Mouse (Mus musculus): Measurements from ENCODE around the gene Ccr10. TPM values are rescaled to one million over a fixed set of nuclear protein-coding genes. Genes with fewer than 3 reads are reported as not detected.
A peak's percentile ranks its signal among the peaks of the same experiment; 100 is the strongest.

The Ccr10 gene
- polyA plus RNA-seq, 1 experiment from 2014 or later, result 0.29 TPM

DNA sequence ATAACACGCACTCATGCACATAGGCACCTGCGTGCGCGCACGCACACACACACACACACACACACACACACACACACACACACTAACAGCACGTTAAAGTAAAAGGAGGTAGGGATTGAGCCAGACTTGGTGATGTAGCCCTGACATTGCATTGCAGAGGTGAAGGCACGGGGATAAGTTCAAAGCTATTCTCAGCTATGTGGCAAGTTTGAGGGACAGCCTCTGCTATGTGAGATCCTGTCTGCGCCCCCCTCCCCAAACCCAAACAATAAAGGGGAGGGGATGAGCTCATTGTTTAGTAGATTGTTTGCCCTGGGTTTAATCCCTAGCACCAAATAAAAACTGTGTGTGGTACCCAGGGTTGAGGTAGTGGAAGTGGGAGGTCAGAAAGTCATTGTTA lies 34.2 kb downstream of the Ccr10 start:
- Histone ChIP-seq H3K36me3 (no peaks in the 10 kb centered on the region), H3K4me2 (replicated peaks) (no peak overlapping the region), H3K27me3 (replicated peaks) (peaks cover 8% of the 10 kb centered on the region; the same call in 1 of the 2 replicates), H3K4me3 (no peak overlapping the region), H3K9ac (no peak overlapping the region), H3K27ac (no peak overlapping the region), H3K9me3 (no peaks in the 10 kb centered on the region), H3K4me1 (peaks cover 15% of the 10 kb centered on the region; the same call in 1 of the 2 replicates)
- ATAC-seq (ENCODE audit: low FRiP score, low read depth), result no peak
- 85% methylated on average over 8 of the region's 8 CpGs for WGBS

GRCm38 (mm10) chr11:101140164-101140819 lies 35.0 kb downstream of the Ccr10 start:
- Histone ChIP-seq H3K36me3 (no peaks in the 10 kb centered on the region), H3K27me3 (replicated peaks) (peaks cover 8% of the 10 kb centered on the region; the same call in 1 of the 2 replicates), H3K9me3 (no peaks in the 10 kb centered on the region), H3K9ac (0 out of 2 replicates have a peak overlapping the region, but pooled peaks have one; percentile 29), H3K4me1 (peaks cover 15% of the 10 kb centered on the region; the same call in 1 of the 2 replicates), H3K4me2 (replicated peaks) (peak overlapping the region; percentile 55), H3K27ac (no peak overlapping the region), H3K4me3 (peak overlapping the region; percentile 20; the same call in 1 of the 2 replicates)
- no peak for ATAC-seq (ENCODE audit: low FRiP score, low read depth)
- 51% methylated on average over 27 of the region's 27 CpGs for WGBS

DNA sequence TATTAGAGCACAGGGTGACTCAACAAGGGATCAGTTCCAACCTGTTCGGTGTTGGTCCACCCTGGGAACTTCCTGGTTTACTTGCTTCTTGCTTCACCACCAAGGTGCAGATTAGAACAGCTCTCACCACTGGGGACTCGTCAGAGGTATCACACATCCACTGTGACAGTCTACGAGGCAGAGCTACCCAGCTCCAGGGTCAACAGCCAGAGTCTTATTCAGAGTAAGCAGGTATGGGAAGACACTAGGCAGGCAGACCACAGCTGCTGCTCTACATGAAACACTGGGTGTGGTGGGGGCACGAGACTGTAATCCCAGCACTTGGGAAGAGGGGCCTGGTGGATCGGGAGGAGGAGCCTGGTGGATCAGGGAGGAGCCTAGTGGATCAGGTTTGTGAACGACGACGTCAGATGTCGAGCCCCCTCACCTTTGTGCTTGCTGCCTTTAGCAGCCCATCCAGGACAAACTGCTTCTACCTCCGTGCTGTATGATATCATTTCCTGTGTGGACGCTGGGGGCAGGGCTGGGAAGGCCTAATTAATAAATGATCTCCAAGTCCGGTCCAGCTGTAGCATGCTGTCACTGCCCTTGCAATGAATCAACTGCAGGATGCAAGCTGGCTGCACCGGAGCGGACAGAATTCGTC lies 36.6 kb downstream of the Ccr10 start:
- Histone ChIP-seq H3K36me3 (no peaks in the 10 kb centered on the region), H3K9ac (no peak overlapping the region), H3K4me1 (peaks cover 12% of the 10 kb centered on the region; the same call in 1 of the 2 replicates), H3K27me3 (replicated peaks) (peaks cover 8% of the 10 kb centered on the region; the same call in 1 of the 2 replicates), H3K4me3 (no peak overlapping the region), H3K27ac (no peak overlapping the region), H3K4me2 (replicated peaks) (peak overlapping the region; percentile 44), H3K9me3 (no peaks in the 10 kb centered on the region)
- 24% methylated on average over 15 of the region's 15 CpGs for WGBS
- ATAC-seq (ENCODE audit: low FRiP score, low read depth), result peak; percentile 58

- Histone ChIP-seq H3K9me3 (no peaks in the 10 kb centered on the region), H3K27me3 (replicated peaks) (peaks cover 8% of the 10 kb centered on the region; the same call in 1 of the 2 replicates), H3K4me2 (replicated peaks) (no peak overlapping the region), H3K4me3 (no peak overlapping the region), H3K36me3 (no peaks in the 10 kb centered on the region), H3K9ac (no peak overlapping the region), H3K4me1 (peaks cover 9% of the 10 kb centered on the region; the same call in 1 of the 2 replicates), H3K27ac (no peak overlapping the region)
- ATAC-seq (ENCODE audit: low FRiP score, low read depth), result no peak
- 75% methylated on average over 7 of the region's 7 CpGs for WGBS
Observed at GRCm38 (mm10) chr11:101137000-101137399, 38.2 kb downstream of the Ccr10 start.

DNA sequence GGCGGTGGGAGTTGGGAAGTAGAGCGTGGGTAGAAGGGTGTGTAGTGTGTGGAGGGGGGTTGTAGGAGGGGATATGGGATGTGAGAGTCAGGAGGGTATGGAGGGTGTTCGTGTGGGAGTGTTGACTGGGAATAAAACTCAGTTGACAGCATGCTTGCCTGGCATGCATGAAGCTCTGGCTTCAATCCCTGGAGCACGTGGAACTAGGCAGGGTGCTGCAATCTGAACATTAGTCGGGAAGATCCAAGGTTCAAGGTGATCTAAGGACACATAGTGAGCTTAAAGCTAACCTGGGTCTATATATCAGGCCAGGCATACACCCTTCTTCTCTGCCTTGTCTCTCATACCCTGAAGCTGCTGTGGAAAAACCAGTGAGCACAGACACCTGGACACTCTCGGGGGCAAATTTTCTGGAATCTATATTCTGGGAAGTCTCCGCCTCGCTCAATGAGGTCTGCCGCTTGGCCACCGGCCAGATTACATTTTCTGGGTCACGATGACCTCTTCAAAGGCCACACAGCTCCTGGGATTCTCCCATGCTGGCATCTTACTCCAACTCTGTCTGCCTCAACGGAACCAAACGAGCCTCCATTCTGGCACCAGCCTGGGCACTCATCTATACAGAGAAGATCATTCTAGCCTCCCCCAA lies 40.9 kb downstream of the Ccr10 start:
- ATAC-seq (ENCODE audit: low FRiP score, low read depth), result no peak
- Histone ChIP-seq H3K36me3 (no peaks in the 10 kb centered on the region), H3K9me3 (no peaks in the 10 kb centered on the region), H3K4me2 (replicated peaks) (no peak overlapping the region), H3K4me1 (peaks cover 8% of the 10 kb centered on the region; the same call in 1 of the 2 replicates), H3K27ac (no peak overlapping the region), H3K9ac (no peak overlapping the region), H3K4me3 (no peak overlapping the region), H3K27me3 (replicated peaks) (no peaks in the 10 kb centered on the region)
- 85% methylated on average over 13 of the region's 13 CpGs for WGBS

DNA sequence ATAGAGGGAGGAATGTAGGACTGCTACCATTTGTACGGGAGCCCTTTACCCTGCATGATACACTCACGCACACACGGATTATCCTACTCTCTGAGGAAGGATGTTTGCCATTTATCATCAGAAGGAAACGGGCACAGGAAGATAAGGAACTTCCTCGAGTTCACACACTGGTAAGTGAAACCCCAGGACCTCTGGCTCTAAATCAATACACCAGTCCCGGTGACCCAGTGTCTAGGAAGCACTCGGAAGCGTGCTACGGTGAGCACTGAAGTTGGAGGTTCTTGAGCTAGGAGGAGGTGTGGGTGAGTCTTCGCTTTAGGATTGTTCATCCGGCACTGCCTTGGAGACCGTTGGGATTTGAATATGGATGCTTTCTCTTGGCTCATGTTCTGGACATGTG lies 42.2 kb downstream of the Ccr10 start:
- no peaks in the 10 kb centered on the region for H3K27me3 ChIP-seq (replicated peaks)
- no peaks in the 10 kb centered on the region for H3K9me3 ChIP-seq
- H3K4me1 ChIP-seq, result 0 out of 2 replicates have a peak, but pooled peaks cover 3% of the 10 kb centered on the region
- no peaks in the 10 kb centered on the region for H3K36me3 ChIP-seq
- 82% methylated on average over 12 of the region's 12 CpGs for WGBS
- H3K4me3 ChIP-seq, result no peak overlapping the region
- ATAC-seq (ENCODE audit: low FRiP score, low read depth), result no peak
- H3K9ac ChIP-seq, result no peak overlapping the region
- H3K4me2 ChIP-seq (replicated peaks), result no peak overlapping the region
- H3K27ac ChIP-seq, result no peak overlapping the region

GRCm38 (mm10) chr11:101131701-101132100 lies 43.5 kb downstream of the Ccr10 start:
- 0 out of 2 replicates have a peak, but pooled peaks cover 3% of the 10 kb centered on the region for H3K4me1 ChIP-seq
- no peak overlapping the region for H3K4me2 ChIP-seq (replicated peaks)
- peaks cover 7% of the 10 kb centered on the region for H3K36me3 ChIP-seq
- H3K9ac ChIP-seq, result no peak overlapping the region
- ATAC-seq (ENCODE audit: low FRiP score, low read depth), result no peak
- no peaks in the 10 kb centered on the region for H3K9me3 ChIP-seq
- no peak overlapping the region for H3K27ac ChIP-seq
- no peak overlapping the region for H3K4me3 ChIP-seq
- H3K27me3 ChIP-seq (replicated peaks), result no peaks in the 10 kb centered on the region
- WGBS, result 91% methylated on average over 6 of the region's 6 CpGs

- no peak overlapping the region for H3K4me2 ChIP-seq (replicated peaks)
- no peaks in the 10 kb centered on the region for H3K9me3 ChIP-seq
- H3K36me3 ChIP-seq, result peaks cover 12% of the 10 kb centered on the region
- ATAC-seq (ENCODE audit: low FRiP score, low read depth), result no peak
- WGBS, result 96% methylated on average over 2 of the region's 2 CpGs
- no peak overlapping the region for H3K9ac ChIP-seq
- H3K4me1 ChIP-seq, result 0 out of 2 replicates have a peak, but pooled peaks cover 3% of the 10 kb centered on the region
- no peaks in the 10 kb centered on the region for H3K27me3 ChIP-seq (replicated peaks)
- no peak overlapping the region for H3K4me3 ChIP-seq
- H3K27ac ChIP-seq, result no peak overlapping the region
Observed at GRCm38 (mm10) chr11:101131187-101131586, 44.1 kb downstream of the Ccr10 start.

GRCm38 (mm10) chr11:101130056-101130756 lies 45.0 kb downstream of the Ccr10 start:
- ATAC-seq (ENCODE audit: low FRiP score, low read depth), result no peak
- Histone ChIP-seq H3K9me3 (no peaks in the 10 kb centered on the region), H3K4me2 (replicated peaks) (no peak overlapping the region)

DNA sequence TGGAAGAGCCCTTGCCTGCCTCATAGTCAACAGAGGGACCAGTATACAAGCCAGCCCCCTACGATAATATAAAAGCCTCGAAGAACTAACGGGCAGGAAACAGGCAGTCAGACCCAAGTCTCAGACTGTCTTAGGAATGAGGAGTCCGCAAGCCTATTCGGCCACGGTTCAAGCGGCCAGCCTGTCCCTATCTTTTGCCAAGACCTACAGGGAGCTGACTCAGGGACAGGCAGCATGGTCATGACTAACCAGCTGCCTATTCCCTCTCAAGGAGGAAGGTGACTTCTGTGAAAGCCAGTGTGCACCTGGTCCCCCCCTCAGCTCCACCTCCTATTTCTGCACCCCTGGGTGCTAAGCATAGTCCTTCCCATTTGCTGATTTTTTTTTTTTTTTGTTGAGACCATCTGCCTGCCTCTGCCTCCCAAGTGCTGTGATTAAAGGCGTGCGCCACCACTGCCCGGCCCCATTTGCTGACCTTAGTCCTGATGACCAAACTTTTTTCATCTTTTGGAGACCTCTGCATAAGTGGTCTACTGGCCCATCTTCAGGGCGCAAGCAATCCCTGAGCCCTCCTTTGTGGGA lies 46.2 kb downstream of the Ccr10 start:
- Histone ChIP-seq H3K4me3 (no peak overlapping the region), H3K36me3 (peaks cover 29% of the 10 kb centered on the region), H3K27ac (no peak overlapping the region), H3K9me3 (no peaks in the 10 kb centered on the region), H3K4me2 (replicated peaks) (no peak overlapping the region), H3K27me3 (replicated peaks) (no peaks in the 10 kb centered on the region), H3K9ac (no peak overlapping the region), H3K4me1 (0 out of 2 replicates have a peak, but pooled peaks cover 3% of the 10 kb centered on the region)
- WGBS, result 92% methylated on average over 11 of the region's 11 CpGs
- no peak for ATAC-seq (ENCODE audit: low FRiP score, low read depth)

More at GRCm38 (mm10) chr11:101130056-101130756, 45.0 kb downstream of the Ccr10 start:
- Histone ChIP-seq H3K9ac (no peak overlapping the region), H3K4me1 (0 out of 2 replicates have a peak, but pooled peaks cover 3% of the 10 kb centered on the region), H3K4me3 (no peak overlapping the region), H3K36me3 (peaks cover 22% of the 10 kb centered on the region), H3K27me3 (replicated peaks) (no peaks in the 10 kb centered on the region), H3K27ac (no peak overlapping the region)
- WGBS, result 51% methylated on average over 18 of the region's 18 CpGs

GRCm38 (mm10) chr11:101127075-101127474 lies 48.2 kb downstream of the Ccr10 start:
- H3K27me3 ChIP-seq (replicated peaks), result no peaks in the 10 kb centered on the region
- H3K9me3 ChIP-seq, result no peaks in the 10 kb centered on the region
- peaks cover 49% of the 10 kb centered on the region for H3K36me3 ChIP-seq
- H3K4me2 ChIP-seq (replicated peaks), result no peak overlapping the region
- ATAC-seq (ENCODE audit: low FRiP score, low read depth), result no peak
- WGBS, result 91% methylated on average over 1 of the region's 1 CpGs
- H3K4me3 ChIP-seq, result no peak overlapping the region
- H3K9ac ChIP-seq, result no peak overlapping the region
- H3K27ac ChIP-seq, result no peak overlapping the region
- 0 out of 2 replicates have a peak, but pooled peaks cover 3% of the 10 kb centered on the region for H3K4me1 ChIP-seq

All from neural tube, embryonic 12.5 days (tissue).